Mouse (Mus musculus): Measurements from ENCODE around the gene Pds5a. TPM values are rescaled to one million over a fixed set of nuclear protein-coding genes. Genes with fewer than 3 reads are reported as not detected.

Gene Pds5a
- total and polyA plus RNA-seq, 3 experiments = 87.3 to 188 (median 88.0) TPM

DNA sequence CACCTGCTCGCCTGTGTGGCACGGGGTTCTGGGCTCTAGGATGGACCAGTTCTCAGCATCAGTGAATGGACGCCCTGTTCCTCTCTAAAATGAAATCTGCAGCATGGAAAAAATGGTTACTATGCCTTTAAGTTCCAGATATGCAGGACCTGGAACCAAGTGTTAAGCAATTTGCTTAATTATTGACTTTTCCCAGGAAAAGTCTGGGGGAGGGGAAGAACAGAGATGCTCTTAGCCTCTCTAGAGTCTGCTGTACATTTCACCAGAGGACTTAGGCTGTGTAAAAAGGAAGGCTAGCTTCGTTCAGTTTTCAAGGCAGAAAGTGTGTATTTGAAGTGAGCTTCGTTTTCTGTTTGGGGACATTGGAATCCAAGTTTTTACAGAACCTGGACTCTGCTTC lies 88.3 kb downstream of the Pds5a start:
- DNase-seq (ENCODE audit: low read depth, low spot score) = no peak
- Histone ChIP-seq H3K27ac (ENCODE audit: control insufficient read depth, low read depth, low read length) (no peak overlapping the region), H3K9ac (ENCODE audit: control insufficient read depth, low read depth, low read length, poor library complexity, severe bottlenecking) (no peak overlapping the region), H3K79me2 (ENCODE audit: control insufficient read depth, insufficient read depth, low read length, poor library complexity) (peaks cover 9% of the 10 kb centered on the region), H3K36me3 (ENCODE audit: control insufficient read depth in 1 of 2, insufficient read depth in 2 of 2, low read length in 2 of 2) (peaks cover 23 to 25% of the 10 kb centered on the region in 2 experiments), H3K9me3 (replicated peaks; ENCODE audit: insufficient read depth, low read length) (no peaks in the 10 kb centered on the region), H3K4me1 (ENCODE audit: control insufficient read depth in 1 of 2, insufficient read depth in 2 of 2, low read length in 2 of 2) (peaks cover 17 to 19% of the 10 kb centered on the region in 2 experiments), H3K4me3 (ENCODE audit: control insufficient read depth in 1 of 2, insufficient read depth in 1 of 2, low read depth in 2 of 2, low read length in 2 of 2) (no peak overlapping the region), H3K27me3 (ENCODE audit: control insufficient read depth in 1 of 2, insufficient read depth in 2 of 2, low read length in 2 of 2) (no peaks in the 10 kb centered on the region)
- TF ChIP-seq TCF12 (IDR thresholded peaks at IDR 0.05; ENCODE audit: low read depth, low read length) = no peak
- no peak for TF ChIP-seq ZKSCAN1 (IDR thresholded peaks at IDR 0.05; ENCODE audit: low read depth, low read length)
- TF ChIP-seq ETS1 (IDR thresholded peaks at IDR 0.05; ENCODE audit: low read depth, low read length) = no peak
- no peak for TF ChIP-seq TBP (IDR thresholded peaks at IDR 0.05; ENCODE audit: low read depth, low read length)
- TF ChIP-seq MYB (IDR thresholded peaks at IDR 0.05; ENCODE audit: low read depth, low read length) = no peak
- TF ChIP-seq ZMIZ1 (IDR thresholded peaks at IDR 0.05; ENCODE audit: low read depth, low read length) = no peak
- TF ChIP-seq MXI1 (IDR thresholded peaks at IDR 0.05; ENCODE audit: low read depth, low read length) = no peak
- no peak for TF ChIP-seq MEF2A (IDR thresholded peaks at IDR 0.05; ENCODE audit: extremely low read depth, insufficient replicate concordance, low read depth, low read length, poor library complexity, severe bottlenecking)
- TF ChIP-seq JUND (IDR thresholded peaks at IDR 0.05; ENCODE audit: low read depth, low read length) = no peak
- no peak for TF ChIP-seq MAZ (IDR thresholded peaks at IDR 0.05; ENCODE audit: low read depth, low read length)
- no peak for TF ChIP-seq USF1 (IDR thresholded peaks at IDR 0.05; ENCODE audit: low read depth, low read length)
- no peak for TF ChIP-seq CTCF (IDR thresholded peaks at IDR 0.05 in 2 of 3, conservative IDR thresholded peaks at IDR 0.05 in 1 of 3; ENCODE audit: control insufficient read depth in 1 of 3, insufficient read depth in 1 of 3, low read depth in 2 of 3, low read length in 3 of 3, poor library complexity in 1 of 3, severe bottlenecking in 1 of 3)
- no peak for TF ChIP-seq ZC3H11A (IDR thresholded peaks at IDR 0.05; ENCODE audit: low read depth, low read length)
- no peak for TF ChIP-seq RAD21 (IDR thresholded peaks at IDR 0.05; ENCODE audit: low read depth, low read length)
- TF ChIP-seq CHD1 (IDR thresholded peaks at IDR 0.05; ENCODE audit: low read depth, low read length) = no peak
- no peak for TF ChIP-seq RCOR1 (IDR thresholded peaks at IDR 0.05; ENCODE audit: low read depth, low read length)
- TF ChIP-seq SIN3A (IDR thresholded peaks at IDR 0.05; ENCODE audit: low read length) = no peak

GRCm38 (mm10) chr5:65606820-65607219 lies 91.3 kb downstream of the Pds5a start:
- no peak for DNase-seq (ENCODE audit: low read depth, low spot score)
- TF ChIP-seq POLR2A (IDR thresholded peaks at IDR 0.05; ENCODE audit: control insufficient read depth in 1 of 2, insufficient read depth in 1 of 2, low read depth in 1 of 2, low read length in 2 of 2, poor library complexity in 1 of 2) (peak in 1 of 2 experiments; percentile 27; a peak in 1 of 4 replicates), POLR2AphosphoS5 (IDR thresholded peaks at IDR 0.05; ENCODE audit: borderline replicate concordance, low read depth, low read length) (no peak)
- H3K79me2 ChIP-seq (ENCODE audit: control insufficient read depth, insufficient read depth, low read length, poor library complexity) = peaks cover 3% of the 10 kb centered on the region; the same call in 1 of the 2 replicates
- H3K9ac ChIP-seq (ENCODE audit: control insufficient read depth, low read depth, low read length, poor library complexity, severe bottlenecking) = no peak overlapping the region
- no peaks in the 10 kb centered on the region for H3K27me3 ChIP-seq (ENCODE audit: control insufficient read depth in 1 of 2, insufficient read depth in 2 of 2, low read length in 2 of 2)
- peaks cover 0 to 16% of the 10 kb centered on the region in 2 experiments; a peak in 3 of 4 replicates for H3K36me3 ChIP-seq (ENCODE audit: control insufficient read depth in 1 of 2, insufficient read depth in 2 of 2, low read length in 2 of 2)
- H3K4me3 ChIP-seq (ENCODE audit: control insufficient read depth in 1 of 2, insufficient read depth in 1 of 2, low read depth in 2 of 2, low read length in 2 of 2) = no peak overlapping the region
- no peaks in the 10 kb centered on the region for H3K4me1 ChIP-seq (ENCODE audit: control insufficient read depth in 1 of 2, insufficient read depth in 2 of 2, low read length in 2 of 2)
- no peak overlapping the region for H3K27ac ChIP-seq (ENCODE audit: control insufficient read depth, low read depth, low read length)
- no peaks in the 10 kb centered on the region for H3K9me3 ChIP-seq (replicated peaks; ENCODE audit: insufficient read depth, low read length)

Measured in MEL (cell line).